Mouse (Mus musculus) MEL (cell line): Measurements from ENCODE around the gene Adam11.

Experiments used
- CTCF ChIP-seq, 3 experiments: IDR thresholded peaks in 2 of 3; conservative IDR thresholded peaks in 1 of 3; 2 replicates each; pipeline ENCODE4 v1.5.1; 2011 to 2012; ENCODE audit warnings: low read length in 3 of 3, low read depth in 2 of 3, mild to moderate bottlenecking in 2 of 3, improper control_type of control experiment in 1 of 3, inconsistent platforms in 1 of 3, mixed read lengths in 1 of 3, moderate library complexity in 1 of 3; ENCODE audit not compliant: control insufficient read depth in 1 of 3, insufficient read depth in 1 of 3, poor library complexity in 1 of 3, severe bottlenecking in 1 of 3
- POLR2A ChIP-seq, 2 experiments: IDR thresholded peaks; 2 replicates each; pipeline ENCODE4 v1.6.1; 2011 to 2012; ENCODE audit warnings: low read length in 2 of 2, mild to moderate bottlenecking in 2 of 2, control low read depth in 1 of 2, improper control_type of control experiment in 1 of 2, low read depth in 1 of 2, moderate library complexity in 1 of 2; ENCODE audit not compliant: control insufficient read depth in 1 of 2, insufficient read depth in 1 of 2, poor library complexity in 1 of 2

- TF ChIP-seq CTCF (IDR thresholded peaks at IDR 0.05 in 2 of 3, conservative IDR thresholded peaks at IDR 0.05 in 1 of 3; ENCODE audit: control insufficient read depth in 1 of 3, insufficient read depth in 1 of 3, low read depth in 2 of 3, low read length in 3 of 3, poor library complexity in 1 of 3, severe bottlenecking in 1 of 3), result no peak
- no peak for TF ChIP-seq POLR2A (IDR thresholded peaks at IDR 0.05; ENCODE audit: control insufficient read depth in 1 of 2, insufficient read depth in 1 of 2, low read depth in 1 of 2, low read length in 2 of 2, poor library complexity in 1 of 2)
Measured at GRCm38 (mm10) chr11:102779824-102780223, 18.6 kb downstream of the Adam11 start.
